Mouse (Mus musculus): ENCODE data around the gene Rundc3b. TPM values are rescaled to one million over a fixed set of nuclear protein-coding genes. Genes with fewer than 3 reads are reported as not detected.

The Rundc3b gene
- polyA plus RNA-seq (2012; fragmentation: generic; extraction: Trizol), result under 1 TPM; 0.13 to 0.46 TPM

DNA sequence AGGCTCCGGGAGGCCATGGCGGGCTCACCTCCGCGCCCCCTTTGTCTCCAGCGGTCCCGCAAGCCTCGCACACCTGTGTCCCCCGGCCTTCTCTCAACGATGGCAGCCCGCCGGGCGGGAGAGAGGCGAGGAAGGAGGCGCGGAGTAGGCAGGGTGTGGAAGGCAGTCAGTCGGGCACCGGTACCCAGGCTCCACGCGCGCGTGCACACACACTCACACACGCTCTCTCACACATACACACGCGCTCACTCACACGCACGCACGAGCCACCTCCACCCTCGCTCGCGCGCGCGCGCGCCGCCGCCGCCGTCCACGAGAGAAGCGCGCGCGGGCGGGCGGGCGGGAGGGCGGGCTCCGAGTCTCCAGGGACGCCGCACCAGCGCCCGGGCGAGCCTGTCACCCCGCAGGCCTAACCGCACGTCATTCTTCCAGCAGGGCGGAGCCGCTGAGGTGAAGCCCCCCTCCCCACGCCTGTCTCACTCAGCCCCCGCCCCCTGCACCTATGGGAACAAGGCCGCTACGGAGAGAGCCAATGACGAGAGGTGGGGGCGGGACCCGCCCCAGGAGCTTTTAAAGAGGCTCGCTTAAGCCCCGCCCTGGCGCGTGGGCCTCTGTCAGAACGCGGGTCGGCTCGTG lies at the start of gene Rundc3b:
Gene Rundc3b (minus strand): TSS at position 357 of the 636 bp plus-strand sequence.

GRCm38 (mm10) chr5:8659911-8660737 lies 37.4 kb upstream of the Rundc3b start, which contains the start of gene Abcb1a:
Gene Abcb1a (plus strand): TSS chr5:8660077.

Other genes starting within 250 kb of the Rundc3b start
- 10 to 100 TPM in 1 of 2 experiments, 1 to 10 TPM in 1; 2.5 to 10.1 TPM for gene Dbf4, start 200.2 kb downstream of the Rundc3b start, polyA plus RNA-seq (2012; fragmentation: generic; extraction: Trizol)
- gene Slc25a40, start 200.1 kb downstream of the Rundc3b start, polyA plus RNA-seq (2012; fragmentation: generic; extraction: Trizol), result 1 to 10 TPM in 1 of 2 experiments, under 1 TPM in 1; 0.27 to 2.8 TPM
- under 1 TPM; 0.01 to 0.06 TPM for gene Abcb1a, start 37.1 kb upstream of the Rundc3b start, polyA plus RNA-seq (2012; fragmentation: generic; extraction: Trizol)
- gene Abcb1b, start 175.2 kb upstream of the Rundc3b start, polyA plus RNA-seq (2012; fragmentation: generic; extraction: Trizol), result 1 to 10 TPM; 2.3 to 5.2 TPM